Mouse (Mus musculus) retina, embryonic 14.5 days (tissue): ENCODE data around the gene Slc13a3.

Experiments
- DNase-seq: peaks from one replicate; pipeline ENCODE4 v3.0.0-alpha.2; 2015; ENCODE audit warnings: low spot score

The Slc13a3 gene

DNA sequence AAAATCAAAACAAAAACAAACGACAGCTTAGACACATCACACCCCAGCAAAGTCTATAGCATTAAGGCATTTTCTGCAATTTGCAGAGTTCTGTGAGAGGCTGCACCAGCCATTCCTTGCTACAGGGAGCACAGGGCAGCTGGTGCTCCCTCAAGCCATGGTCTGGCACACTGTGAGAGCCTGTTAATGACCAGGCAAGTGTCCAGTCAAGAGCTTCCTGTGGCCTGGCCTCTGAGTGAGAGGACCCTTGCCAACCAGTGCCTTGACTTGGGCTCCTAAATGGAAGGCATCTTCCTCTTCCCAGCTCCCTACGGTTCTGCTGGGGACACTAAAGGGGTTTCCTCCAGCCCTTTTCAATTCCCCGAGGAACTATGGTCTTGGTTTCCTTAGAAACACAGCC is 59.1 kb downstream of the Slc13a3 start:
- DNase-seq: no peak

- peak; percentile 78 for DNase-seq
Observed at GRCm38 (mm10) chr2:165407700-165408301, 65.2 kb downstream of the Slc13a3 start.

DNA sequence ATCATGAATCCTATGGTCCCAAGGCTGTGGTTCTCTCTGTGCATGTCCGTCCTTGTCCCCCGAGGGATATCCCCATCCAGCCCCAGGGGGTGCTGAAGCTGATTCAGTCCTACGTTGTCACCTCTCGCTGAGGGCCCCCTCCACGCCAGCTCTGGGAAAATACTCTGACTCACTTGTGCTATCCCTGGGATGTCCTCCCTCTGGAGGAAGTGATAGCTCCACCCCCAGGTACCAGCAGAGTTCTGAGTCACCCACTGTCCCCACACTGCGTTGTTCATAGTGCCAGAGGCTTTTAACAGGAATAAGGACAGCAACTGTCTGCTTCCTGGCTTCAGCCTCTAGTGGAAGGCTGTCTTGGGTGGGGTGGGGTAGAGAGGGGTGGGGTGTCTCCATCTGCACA is 67.7 kb downstream of the Slc13a3 start:
- DNase-seq: no peak

DNA sequence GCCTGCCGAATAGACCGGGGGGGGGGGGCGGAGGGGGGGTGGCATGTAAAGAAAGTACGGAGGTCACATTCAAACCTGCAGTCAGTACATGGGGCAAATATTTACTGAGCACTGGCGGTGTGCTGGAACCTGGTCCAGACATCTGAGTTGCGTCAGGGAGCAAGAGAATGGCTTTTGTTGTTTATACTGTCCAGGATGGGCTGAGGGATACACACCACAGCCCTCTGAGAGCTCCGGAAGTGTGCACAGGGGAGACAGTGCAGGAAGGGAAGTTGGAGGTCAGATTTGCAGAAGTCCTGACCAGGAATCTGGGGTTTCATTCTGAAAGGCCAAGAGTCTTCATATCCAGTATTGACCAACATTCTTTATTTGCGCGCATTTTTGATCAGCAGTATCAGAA is 68.1 kb downstream of the Slc13a3 start:
- DNase-seq: no peak

DNA sequence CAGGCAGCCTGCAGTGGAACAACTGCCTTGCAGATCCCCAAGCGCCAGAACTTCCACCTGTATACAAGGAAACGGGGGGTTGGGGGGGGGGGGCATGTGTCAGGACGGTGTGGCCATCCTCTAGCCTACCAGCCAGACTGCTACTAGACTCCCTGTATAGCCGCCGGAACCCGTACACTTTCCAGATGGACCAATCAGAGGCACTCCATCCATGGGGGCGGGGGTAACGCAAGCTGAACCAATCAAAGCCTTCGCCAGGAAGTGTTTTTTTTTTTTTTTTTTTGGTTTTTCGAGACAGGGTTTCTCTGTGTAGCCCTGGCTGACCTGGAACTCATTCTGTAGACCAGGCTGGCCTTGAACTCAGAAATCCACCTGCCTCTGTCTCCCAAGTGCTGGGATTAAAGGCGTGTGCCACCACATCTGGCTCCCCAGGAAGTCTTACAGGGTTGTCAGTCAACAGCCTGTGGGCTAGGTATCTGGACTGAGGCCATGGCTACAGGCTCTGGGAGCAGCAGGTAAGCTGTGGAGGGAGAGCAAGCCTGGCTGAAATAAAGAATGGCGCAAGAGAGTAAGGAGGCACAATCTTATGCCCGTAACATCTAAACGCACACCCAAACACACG is 74.8 kb downstream of the Slc13a3 start:
- DNase-seq: no peak

DNA sequence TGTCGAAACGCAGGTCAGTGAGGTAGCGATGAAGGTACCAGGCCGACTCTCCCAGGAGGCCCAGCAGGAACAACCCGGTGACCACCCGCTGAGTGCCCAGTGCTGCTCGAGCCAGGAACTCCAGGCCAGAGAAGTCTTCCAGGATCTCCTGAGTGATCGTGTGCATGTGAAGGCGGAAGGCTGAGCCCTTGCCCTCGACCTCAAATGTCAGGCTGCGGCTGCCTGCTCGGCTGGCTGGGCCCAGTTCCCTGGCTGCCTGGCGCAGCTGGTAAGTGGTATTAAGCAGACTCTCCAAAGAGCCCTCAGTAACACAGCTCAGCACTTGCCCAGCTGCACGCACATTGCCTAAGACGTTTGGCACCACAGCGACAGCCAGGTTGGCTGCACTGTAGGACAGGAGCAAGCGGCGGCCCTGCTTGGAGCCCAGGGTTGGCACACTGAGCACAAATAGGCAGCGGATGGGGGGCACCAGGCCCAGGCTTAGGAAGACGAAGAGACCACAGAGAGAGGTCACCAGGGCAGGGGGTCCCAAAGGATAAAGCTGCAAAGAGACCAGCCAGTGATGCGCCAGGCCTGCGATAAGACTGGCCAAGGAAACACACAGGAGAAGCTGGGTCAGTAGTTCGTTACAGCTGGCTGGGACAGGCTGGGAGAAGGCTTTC is 75.4 kb downstream of the Slc13a3 start:
- DNase-seq: peak; percentile 29

- peak; percentile 55 for DNase-seq
Observed at GRCm38 (mm10) chr2:165396831-165397501, 76.1 kb downstream of the Slc13a3 start.

DNA sequence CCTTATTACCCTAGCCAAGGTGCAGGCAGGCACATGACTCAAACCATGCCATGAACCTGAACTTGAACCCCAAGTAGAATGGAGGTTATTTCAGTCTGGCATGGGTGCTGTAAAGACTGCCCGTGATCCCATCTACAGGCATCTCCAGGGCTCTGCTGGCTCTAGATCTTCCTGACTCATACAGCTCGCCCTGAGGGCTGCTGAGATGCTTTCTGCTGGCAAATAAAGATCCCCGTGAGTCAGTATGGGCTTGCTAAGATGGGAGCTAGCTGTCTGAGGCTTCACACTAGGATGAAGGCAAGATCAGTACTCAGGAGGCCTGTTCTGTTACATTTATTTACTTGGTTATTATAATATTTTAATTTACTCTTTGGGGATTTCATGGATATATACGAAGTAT is 80.9 kb downstream of the Slc13a3 start:
- no peak for DNase-seq

DNA sequence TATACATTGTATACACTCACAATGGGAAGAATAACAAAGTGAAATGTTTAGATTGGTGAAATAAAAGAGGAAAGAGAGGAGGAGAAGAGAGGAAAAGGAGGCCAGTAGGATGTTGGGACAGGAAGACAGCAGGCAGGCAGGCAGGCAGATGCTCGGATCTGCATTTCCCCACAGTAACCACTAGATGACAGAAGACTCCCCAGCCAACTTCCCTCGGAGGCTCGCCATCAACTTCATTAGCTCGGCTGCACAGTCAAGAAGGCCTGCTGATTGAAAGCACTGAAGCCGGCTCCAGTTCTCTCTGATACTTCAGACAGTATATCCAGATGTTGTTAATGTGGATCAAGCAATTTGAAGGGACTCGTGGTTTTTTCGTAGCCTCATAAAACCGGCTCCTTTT is 81.5 kb downstream of the Slc13a3 start:
- peak; percentile 83 for DNase-seq

GRCm38 (mm10) chr2:165389299-165389952 is 83.6 kb downstream of the Slc13a3 start:
- DNase-seq: no peak

GRCm38 (mm10) chr2:165387844-165388495 is 85.1 kb downstream of the Slc13a3 start, which contains the start of gene Zfp334:
Zfp334 (minus strand) TSS chr2:165388259.
- DNase-seq: peak; percentile 100

DNA sequence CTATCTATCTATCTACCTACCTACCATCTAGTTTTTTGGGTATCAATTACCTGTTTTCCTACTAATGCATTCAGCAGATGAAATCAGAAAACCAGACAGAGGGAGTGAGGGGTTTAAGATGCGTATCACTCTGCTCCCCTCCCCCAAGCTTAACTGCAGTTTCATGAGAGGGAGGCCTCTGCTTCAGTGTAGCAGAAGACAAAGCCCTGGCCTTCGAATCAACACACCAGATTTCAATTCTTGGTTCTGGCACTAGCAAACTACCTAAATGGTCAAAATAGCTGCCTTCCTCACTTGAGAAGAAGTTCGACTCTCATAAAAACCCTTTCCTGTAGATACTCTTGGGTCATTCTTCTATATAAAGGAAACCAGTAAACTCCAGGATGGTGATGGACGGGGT is 85.7 kb downstream of the Slc13a3 start:
- DNase-seq: peak; percentile 34

DNA sequence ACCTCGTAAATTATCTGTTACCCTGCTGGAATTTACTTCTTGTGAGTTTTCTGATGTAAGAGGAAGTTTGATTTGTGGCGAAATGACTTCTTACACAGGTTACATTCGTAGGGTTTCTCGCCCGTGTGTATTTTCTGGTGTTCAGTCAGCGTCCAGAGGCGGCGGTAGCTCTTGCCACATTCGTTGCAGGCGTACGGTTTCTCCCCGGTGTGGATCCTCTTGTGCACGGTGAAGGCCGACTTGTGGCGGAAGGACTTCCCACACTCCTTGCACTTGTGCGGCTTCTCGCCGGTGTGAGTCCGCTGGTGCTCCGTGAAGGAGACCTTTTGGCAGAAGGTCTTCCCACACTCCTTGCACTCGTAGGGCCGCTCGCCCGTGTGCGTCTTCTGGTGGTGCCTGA is 93.0 kb downstream of the Slc13a3 start:
- DNase-seq: no peak

DNA sequence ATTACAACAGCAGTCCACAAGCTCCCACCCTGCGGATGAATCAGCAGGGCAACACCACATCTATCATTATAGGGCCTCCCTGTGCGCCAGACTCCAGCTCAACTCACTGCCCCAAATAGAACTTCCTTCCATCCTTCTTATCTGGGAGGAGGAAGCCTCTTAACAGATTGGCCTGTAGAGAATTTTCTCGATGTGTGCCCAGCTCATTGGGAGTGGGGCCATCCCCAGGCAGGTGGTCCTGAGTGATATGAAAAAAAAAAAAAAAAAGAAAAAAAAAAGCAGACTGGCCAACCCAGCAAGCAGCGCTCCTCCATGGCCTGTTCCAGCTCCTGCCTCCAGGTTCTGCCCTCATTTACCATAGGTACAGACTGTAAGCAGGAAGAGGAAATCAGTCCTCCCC is 97.0 kb downstream of the Slc13a3 start:
- DNase-seq: no peak

DNA sequence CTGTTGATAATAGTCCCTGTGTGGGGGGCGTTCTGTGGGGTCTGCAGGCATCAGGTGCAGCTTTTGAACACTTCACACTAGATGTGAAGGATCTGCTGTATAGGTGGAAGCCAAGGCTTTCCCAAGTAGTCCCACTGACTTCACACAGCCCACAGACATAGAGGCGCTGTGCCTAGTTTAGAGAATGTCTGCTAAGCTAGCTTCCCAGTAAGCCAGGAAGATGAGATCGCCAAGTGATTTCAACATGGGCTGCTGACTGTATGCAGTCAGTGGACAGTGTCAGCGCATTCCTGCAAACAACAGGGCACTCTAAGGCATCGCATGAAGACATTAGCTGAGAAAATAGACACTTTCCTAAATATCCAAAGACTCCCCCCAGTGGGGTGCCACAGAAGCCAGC is 97.6 kb downstream of the Slc13a3 start:
- DNase-seq: no peak

GRCm38 (mm10) chr2:165371066-165371465 is 102.0 kb downstream of the Slc13a3 start:
- DNase-seq: peak; percentile 55

- no peak for DNase-seq
Observed at GRCm38 (mm10) chr2:165370348-165370747, 102.7 kb downstream of the Slc13a3 start.

DNA sequence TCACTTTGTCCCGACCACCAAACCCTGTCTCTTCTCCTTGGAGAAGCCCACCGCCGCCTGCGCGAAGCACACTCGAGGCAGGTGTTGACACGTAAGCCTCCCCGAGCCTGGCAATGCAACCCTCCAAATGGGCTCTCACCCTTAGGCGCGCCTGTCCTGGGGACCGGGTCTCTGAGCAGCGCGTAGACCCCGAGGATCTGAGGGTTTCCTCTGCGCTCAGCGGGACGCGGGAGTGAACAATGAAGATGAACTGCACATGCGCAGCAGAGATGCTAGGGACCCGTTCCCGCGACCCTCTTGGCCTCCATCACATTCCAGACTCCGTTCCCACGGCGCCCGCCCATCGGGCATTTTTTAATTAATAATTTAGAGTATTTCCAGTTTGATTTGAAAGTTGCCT is 104.5 kb downstream of the Slc13a3 start, which contains the start of gene Zfp663:
Gene Zfp663 (minus strand): TSS at position 234 of the 400 bp plus-strand sequence.
- DNase-seq: peak; percentile 90

DNA sequence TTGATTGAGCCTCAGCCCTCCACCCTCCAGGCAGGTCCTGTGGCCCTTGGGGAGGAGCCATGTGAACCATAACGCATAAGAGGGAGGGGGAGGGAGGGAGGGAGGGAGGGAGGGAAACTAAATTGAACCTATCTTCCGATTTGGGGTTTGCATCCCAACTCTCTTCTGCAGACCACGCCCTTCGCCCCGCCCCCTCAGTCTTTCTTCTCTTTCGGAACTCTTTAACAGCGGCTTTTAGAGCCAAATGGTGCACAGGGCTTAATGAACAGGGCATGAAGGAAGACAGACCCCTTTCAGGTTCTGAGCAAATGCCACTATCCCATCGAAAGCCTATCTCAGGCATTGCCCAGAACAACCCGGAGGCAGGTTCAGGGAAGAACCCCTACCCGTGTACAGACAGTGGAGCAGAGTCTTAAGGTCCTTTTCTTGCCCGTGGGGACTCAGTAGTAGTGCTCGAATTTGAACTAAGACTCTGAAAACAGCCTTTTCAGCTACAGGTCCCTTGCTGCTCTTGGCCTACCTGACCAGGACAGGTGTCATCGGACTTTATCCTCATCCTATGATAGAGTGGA is 105.1 kb downstream of the Slc13a3 start:
- DNase-seq: peak; percentile 68

DNA sequence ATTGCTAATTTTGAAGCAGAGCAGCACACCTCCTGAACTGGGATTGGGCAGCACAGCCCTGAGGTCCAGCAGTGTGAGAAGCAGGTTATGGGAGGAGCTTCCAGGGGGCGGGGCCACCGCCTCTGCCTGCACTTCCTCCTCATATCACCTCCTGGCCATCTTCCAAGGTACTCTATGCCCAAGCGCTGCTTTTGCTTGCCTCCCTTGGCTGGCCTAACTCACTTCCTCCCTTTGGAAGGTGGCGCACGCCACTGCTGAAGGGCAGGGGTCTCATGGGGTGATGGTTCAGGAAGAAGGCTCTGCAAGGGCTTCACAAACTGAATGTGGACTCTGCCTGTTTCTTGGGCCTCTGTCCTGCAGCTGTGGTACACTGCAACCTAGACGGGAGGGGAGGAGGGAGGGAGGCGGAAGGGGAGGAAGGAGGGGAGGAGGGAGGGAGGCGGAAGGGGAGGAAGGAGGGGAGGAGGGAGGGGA is 105.9 kb downstream of the Slc13a3 start:
- DNase-seq: peak; percentile 51
